Mouse (Mus musculus) midbrain, embryonic 11.5 days (tissue): ENCODE measurements around the gene Pigk. TPM values are rescaled to one million over a fixed set of nuclear protein-coding genes. Genes with fewer than 3 reads are reported as not detected.
A peak's percentile ranks its signal among the peaks of the same experiment; 100 is the strongest.
"Not testable (repeated sequence)": the region's sequence is repeated elsewhere in the genome, so short reads cannot be mapped to it uniquely, and the experiment has no call there.

Experiments
- ATAC-seq: fragments of 200-750 bp; cut with Nextera tagmentation; 2 replicates; pipeline ENCODE4 v1.8.0; 2017; ENCODE audit warnings: moderate TSS enrichment, moderate library complexity; ENCODE audit not compliant: low FRiP score
- DNase-seq: peaks from one replicate; pipeline ENCODE4 v3.0.0; 2015; ENCODE audit warnings: low spot score; ENCODE audit errors: missing footprints
- H3K27ac ChIP-seq: fragments of 300-500 bp; sonication (generic); 2 replicates; pipeline ENCODE4 v1.5.1; 2014; ENCODE audit warnings: low read depth, low read length
- H3K27me3 ChIP-seq: fragments of 300-500 bp; sonication (generic); 2 replicates; pipeline ENCODE4 v1.6.1; 2014; ENCODE audit warnings: mild to moderate bottlenecking, low read length, moderate library complexity, mixed read lengths; ENCODE audit not compliant: control insufficient read depth, insufficient read depth
- H3K36me3 ChIP-seq: fragments of 300-500 bp; sonication (generic); 2 replicates; pipeline ENCODE4 v1.6.1; 2014; ENCODE audit warnings: mild to moderate bottlenecking, low read length, moderate library complexity, mixed read lengths; ENCODE audit not compliant: control insufficient read depth, insufficient read depth
- H3K4me1 ChIP-seq: fragments of 300-500 bp; sonication (generic); 2 replicates; pipeline ENCODE4 v1.6.1; 2014; ENCODE audit warnings: low read length; ENCODE audit not compliant: control insufficient read depth, insufficient read depth
- H3K4me2 ChIP-seq: fragments of 300-500 bp; sonication (generic); 2 replicates; pipeline ENCODE4 v1.6.1; 2014; ENCODE audit warnings: mild to moderate bottlenecking, moderate library complexity
- H3K4me3 ChIP-seq: fragments of 300-500 bp; sonication (generic); 2 replicates; pipeline ENCODE4 v1.5.1; 2014; ENCODE audit warnings: low read depth, low read length
- H3K9ac ChIP-seq: fragments of 300-500 bp; sonication (generic); 2 replicates; pipeline ENCODE4 v1.6.1; 2014; ENCODE audit warnings: low read length
- H3K9me3 ChIP-seq: fragments of 300-500 bp; sonication (generic); 2 replicates; pipeline ENCODE4 v1.6.1; 2016; ENCODE audit warnings: low read length; ENCODE audit not compliant: control insufficient read depth
- WGBS: fragments of 180-500 bp; shearing (Covaris S2); extraction: QIAGEN DNeasy Blood & Tissue Kit; methylation state at CpG from one replicate; pipeline ENCODE4 v1.1.7; 2014; 5-methylcytosine and 5-hydroxymethylcytosine counted together
- polyA plus RNA-seq: library from polyadenylated mRNA; unstranded; fragments of >200 nt; fragmentation: Nextera tagmentation; extraction: Ambion mirVana; gene quantifications from 2 replicates; pipeline ENCODE4 v1.2.1, GENCODE M21; 2014

The Pigk gene
- polyA plus RNA-seq, 1 experiment from 2014 or later = 40.5 TPM

DNA sequence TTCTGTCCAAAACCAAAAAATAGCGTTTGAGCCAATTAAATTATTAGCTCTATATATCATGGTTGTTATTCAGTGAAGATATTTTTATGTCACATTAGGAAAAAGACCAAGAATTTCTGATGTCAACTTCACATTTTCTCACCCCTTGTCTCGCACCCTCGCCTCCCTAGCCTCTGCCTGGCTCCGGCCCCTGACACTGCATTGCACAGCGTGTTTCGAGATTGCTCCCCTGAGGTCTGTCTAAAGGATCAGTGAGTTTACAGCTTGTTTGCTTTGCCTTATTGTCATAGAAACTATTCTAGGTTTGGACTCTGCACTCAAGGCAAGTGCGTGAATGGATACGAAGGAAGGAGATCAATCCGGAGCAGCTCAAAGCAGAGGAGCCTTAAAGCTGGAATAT is 24.8 kb upstream of the Pigk start:
- H3K9me3 ChIP-seq = no peaks in the 10 kb centered on the region
- H3K4me3 ChIP-seq = no peak overlapping the region
- H3K4me1 ChIP-seq = no peaks in the 10 kb centered on the region
- 86% methylated on average over 9 of the region's 9 CpGs for WGBS
- no peak overlapping the region for H3K9ac ChIP-seq
- no peak overlapping the region for H3K4me2 ChIP-seq
- no peaks in the 10 kb centered on the region for H3K27me3 ChIP-seq
- peak; percentile 17 for DNase-seq
- H3K27ac ChIP-seq = no peak overlapping the region
- ATAC-seq = no peak
- H3K36me3 ChIP-seq = no peaks in the 10 kb centered on the region

DNA sequence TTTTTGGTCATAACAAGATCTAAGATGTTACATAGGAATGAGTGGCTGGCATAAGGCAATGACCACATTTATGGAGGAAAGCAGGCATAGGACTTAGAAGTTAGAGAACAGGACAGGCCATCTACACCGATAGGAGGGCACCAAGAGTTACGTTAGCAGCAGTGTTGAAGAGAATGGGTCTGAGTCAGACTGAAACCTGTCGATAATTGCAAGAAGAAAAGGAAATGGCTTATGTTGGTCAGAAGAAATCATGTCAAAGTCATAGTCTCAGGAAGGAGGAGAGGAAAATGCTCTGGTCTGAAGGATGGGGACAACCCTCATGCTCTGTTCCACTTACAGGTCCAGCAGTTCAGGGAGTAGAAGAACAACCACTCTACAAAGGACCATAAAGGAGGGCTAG is 18.9 kb upstream of the Pigk start:
- H3K27me3 ChIP-seq = no peaks in the 10 kb centered on the region
- H3K9ac ChIP-seq = no peak overlapping the region
- H3K27ac ChIP-seq = no peak overlapping the region
- no peak overlapping the region for H3K4me2 ChIP-seq
- no peak overlapping the region for H3K4me3 ChIP-seq
- H3K9me3 ChIP-seq = no peaks in the 10 kb centered on the region
- no peak for DNase-seq
- no peaks in the 10 kb centered on the region for H3K4me1 ChIP-seq
- no peak for ATAC-seq
- WGBS = 87% methylated on average over 3 of the region's 3 CpGs
- H3K36me3 ChIP-seq = no peaks in the 10 kb centered on the region

DNA sequence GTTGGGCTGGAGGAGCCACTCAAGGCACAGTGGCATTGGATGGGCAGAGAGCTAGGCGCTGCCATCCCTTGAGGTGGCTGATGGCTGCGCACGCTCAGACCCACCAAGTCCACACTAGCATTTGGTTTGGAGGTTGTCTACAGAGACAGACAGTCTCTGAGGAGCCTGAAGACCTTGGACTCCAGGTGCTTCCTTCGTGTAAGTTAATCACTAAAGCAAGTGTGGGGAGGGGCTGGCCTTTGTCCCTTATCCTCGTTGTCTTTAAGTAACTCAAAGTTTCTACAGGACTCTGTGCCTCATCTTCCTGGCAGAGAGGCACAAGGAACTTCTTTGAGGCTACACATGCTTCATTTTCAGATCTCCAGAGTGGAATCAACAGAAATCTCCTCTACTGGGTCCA is 15.9 kb upstream of the Pigk start:
- H3K4me2 ChIP-seq = no peak overlapping the region
- no peak overlapping the region for H3K4me3 ChIP-seq
- 90% methylated on average over 5 of the region's 5 CpGs for WGBS
- H3K9ac ChIP-seq = no peak overlapping the region
- no peak overlapping the region for H3K27ac ChIP-seq
- no peaks in the 10 kb centered on the region for H3K4me1 ChIP-seq
- no peak for DNase-seq
- no peaks in the 10 kb centered on the region for H3K36me3 ChIP-seq
- H3K27me3 ChIP-seq = no peaks in the 10 kb centered on the region
- ATAC-seq = no peak
- H3K9me3 ChIP-seq = no peaks in the 10 kb centered on the region

DNA sequence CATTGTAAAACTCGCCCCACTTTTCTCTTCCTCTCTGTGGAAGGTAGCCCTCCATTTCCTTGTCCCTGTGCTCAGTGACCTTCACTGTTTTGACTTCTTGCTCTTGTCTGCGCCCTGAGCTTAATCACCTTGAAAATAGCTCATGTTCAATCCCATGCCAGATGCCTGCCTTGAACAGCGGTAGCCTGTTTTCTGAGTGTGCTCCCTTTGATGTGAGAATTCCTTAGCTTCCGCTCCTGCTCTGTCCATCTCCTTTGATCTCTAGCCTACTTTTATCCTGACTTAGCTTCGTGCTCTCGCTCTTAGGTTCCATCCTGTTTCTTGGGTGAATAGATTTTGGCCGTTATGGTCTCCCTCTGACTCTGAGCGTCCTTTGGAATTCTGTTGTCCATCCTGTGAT is 14.6 kb upstream of the Pigk start:
- H3K9me3 ChIP-seq = no peaks in the 10 kb centered on the region
- H3K27ac ChIP-seq = no peak overlapping the region
- no peaks in the 10 kb centered on the region for H3K36me3 ChIP-seq
- H3K9ac ChIP-seq = no peak overlapping the region
- no peaks in the 10 kb centered on the region for H3K4me1 ChIP-seq
- WGBS = 69% methylated on average over 8 of the region's 8 CpGs
- H3K4me3 ChIP-seq = no peak overlapping the region
- H3K27me3 ChIP-seq = no peaks in the 10 kb centered on the region
- peak; percentile 68 for DNase-seq
- H3K4me2 ChIP-seq = no peak overlapping the region
- ATAC-seq = no peak

DNA sequence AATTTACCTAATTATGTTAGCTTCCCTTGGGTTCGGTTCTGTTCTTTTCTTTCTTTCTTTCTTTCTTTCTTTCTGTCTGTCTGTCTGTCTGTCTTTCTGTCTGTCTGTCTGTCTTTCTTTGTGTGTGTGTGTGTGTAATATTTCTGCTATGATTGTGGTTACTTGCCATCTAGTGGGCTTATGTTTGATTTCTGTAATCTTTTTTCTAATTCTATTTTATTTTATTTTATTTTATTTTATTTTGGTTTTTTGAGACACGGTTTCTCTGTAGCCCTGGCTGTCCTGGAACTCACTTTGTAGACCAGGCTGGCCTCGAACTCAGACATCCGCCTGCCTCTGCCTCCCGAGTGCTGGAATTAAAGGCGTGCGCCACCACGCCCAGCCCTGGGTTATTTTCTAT is 12.4 kb upstream of the Pigk start:
- H3K27ac ChIP-seq, H3K27me3 ChIP-seq, H3K4me1 ChIP-seq, H3K9me3 ChIP-seq, ATAC-seq, H3K4me3 ChIP-seq, H3K36me3 ChIP-seq, H3K9ac ChIP-seq, H3K4me2 ChIP-seq: not testable (repeated sequence)
- DNase-seq = peak; percentile 35
- 93% methylated on average over 8 of the region's 8 CpGs for WGBS

DNA sequence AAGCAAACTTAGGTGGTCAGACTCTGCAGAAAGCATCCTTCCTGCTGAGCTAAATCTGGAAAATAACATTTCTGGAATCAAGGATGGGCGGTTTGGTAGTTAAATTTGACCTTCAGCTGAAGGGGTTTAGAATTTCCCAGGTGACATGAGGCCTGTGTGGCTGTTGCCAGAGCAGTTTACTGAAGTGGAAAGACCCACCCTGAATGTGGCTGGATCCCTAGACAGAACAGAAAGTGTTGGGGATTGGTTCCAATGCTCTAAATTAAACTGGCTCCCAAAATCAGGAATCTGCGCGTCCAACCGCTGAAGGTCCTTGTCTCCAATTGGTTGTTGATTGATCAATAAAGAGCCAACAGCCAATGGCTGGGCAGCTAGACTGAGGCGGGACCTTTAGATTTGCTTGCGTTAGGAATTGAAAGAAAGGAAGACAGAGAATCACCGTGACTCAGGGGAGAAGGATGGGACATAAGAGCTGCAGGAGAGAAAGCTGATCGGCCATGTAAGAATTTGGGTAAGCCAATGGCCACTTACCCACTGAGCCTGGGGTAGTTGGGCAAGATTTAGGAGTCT is 11.5 kb upstream of the Pigk start:
- ATAC-seq (no peak; the same call in 1 of the 2 replicates), DNase-seq (peak; percentile 80)
- Histone ChIP-seq H3K4me1 (no peaks in the 10 kb centered on the region), H3K4me3 (no peak overlapping the region), H3K9ac (no peak overlapping the region), H3K4me2 (peak overlapping the region; percentile 10; the same call in 1 of the 2 replicates), H3K36me3 (no peaks in the 10 kb centered on the region), H3K27ac (no peak overlapping the region), H3K9me3 (no peaks in the 10 kb centered on the region), H3K27me3 (no peaks in the 10 kb centered on the region)
- WGBS = 45% methylated on average over 8 of the region's 8 CpGs

DNA sequence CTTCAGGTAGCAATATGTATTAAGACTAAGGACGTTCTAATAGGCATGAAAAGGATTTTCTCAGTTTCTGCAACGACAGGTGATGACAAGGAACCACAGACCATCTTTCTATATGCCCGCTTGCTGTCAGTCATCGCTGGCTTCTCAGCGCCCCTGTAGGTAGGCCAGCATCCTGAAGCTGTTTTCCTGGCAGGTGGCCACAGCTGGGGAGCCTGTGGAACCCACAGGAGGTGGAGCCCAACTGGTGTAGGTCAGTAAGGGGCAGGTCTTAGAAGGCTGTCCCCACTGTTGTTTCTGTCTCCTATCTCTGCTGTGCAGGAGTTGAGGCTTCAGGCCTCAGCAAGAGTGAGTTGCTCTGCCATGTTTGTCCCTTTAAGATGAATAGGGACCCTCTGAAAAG is 8.1 kb upstream of the Pigk start:
- Histone ChIP-seq H3K36me3 (no peaks in the 10 kb centered on the region), H3K27ac (no peak overlapping the region), H3K4me3 (no peak overlapping the region), H3K4me1 (no peaks in the 10 kb centered on the region), H3K9me3 (no peaks in the 10 kb centered on the region), H3K27me3 (no peaks in the 10 kb centered on the region), H3K4me2 (no peak overlapping the region), H3K9ac (no peak overlapping the region)
- no peak for ATAC-seq
- DNase-seq = no peak
- 74% methylated on average over 5 of the region's 5 CpGs for WGBS

DNA sequence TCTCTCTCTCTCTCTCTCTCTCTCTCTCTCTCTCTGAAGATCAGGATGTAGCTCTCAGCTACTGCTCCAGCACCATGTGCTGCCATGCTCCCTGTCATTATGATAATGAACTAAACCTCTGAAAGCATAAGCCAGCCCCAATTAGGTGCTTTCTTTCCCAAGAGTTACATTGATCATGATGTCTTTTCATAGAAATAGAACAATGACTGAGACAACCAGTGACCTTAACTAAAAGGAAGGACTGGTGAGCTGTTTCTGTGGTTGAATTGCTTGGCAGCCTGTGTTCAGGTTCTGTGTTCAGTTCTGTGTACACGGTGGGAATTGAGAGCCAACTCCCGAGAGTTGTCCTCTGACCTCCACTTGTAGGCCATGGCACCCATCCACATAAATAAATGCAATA is 7.0 kb upstream of the Pigk start:
- no peak overlapping the region for H3K27ac ChIP-seq
- no peak overlapping the region for H3K4me3 ChIP-seq
- ATAC-seq (no peak), DNase-seq (no peak)
- no peaks in the 10 kb centered on the region for H3K36me3 ChIP-seq
- no peak overlapping the region for H3K4me2 ChIP-seq
- no peak overlapping the region for H3K9ac ChIP-seq
- no peaks in the 10 kb centered on the region for H3K9me3 ChIP-seq
- 91% methylated on average over 2 of the region's 2 CpGs for WGBS
- no peaks in the 10 kb centered on the region for H3K4me1 ChIP-seq
- H3K27me3 ChIP-seq = no peaks in the 10 kb centered on the region

DNA sequence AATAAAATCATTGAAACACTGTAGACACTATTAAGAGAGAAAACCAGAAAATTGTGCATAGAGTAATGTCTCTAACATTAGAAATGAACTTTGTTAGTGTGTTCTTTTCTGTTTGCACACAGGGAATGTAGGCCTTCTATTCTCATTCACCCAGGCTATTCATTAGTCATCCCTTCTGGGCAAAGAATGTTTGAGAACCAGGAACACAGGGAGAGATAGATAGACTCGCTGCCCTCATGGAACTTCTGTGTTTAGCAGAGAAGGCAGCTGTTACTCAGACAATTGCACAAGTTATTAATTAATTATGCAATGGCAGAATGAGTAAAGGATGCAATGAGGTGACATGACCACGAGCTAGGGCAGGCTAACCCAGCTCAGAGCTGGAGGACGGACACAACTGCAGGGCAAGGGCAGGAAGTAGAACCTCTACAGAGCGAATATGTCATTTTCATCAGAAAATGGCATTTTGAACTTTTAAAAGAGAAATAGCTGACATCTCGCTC is 6.5 kb upstream of the Pigk start:
- no peak overlapping the region for H3K9ac ChIP-seq
- DNase-seq (no peak), ATAC-seq (no peak)
- WGBS = 81% methylated on average over 5 of the region's 5 CpGs
- no peak overlapping the region for H3K4me3 ChIP-seq
- no peaks in the 10 kb centered on the region for H3K27me3 ChIP-seq
- H3K9me3 ChIP-seq = no peaks in the 10 kb centered on the region
- H3K4me1 ChIP-seq = no peaks in the 10 kb centered on the region
- H3K27ac ChIP-seq = no peak overlapping the region
- H3K36me3 ChIP-seq = no peaks in the 10 kb centered on the region
- no peak overlapping the region for H3K4me2 ChIP-seq
